Mouse (Mus musculus) lung, embryonic 14.5 days (tissue): ENCODE data around the gene Gfod1. TPM values are rescaled to one million over a fixed set of nuclear protein-coding genes. Genes with fewer than 3 reads are reported as not detected.

Experiments used
- ATAC-seq: fragments of 200-750 bp; cut with Nextera tagmentation; 2 replicates; pipeline ENCODE4 v1.8.0; 2017; ENCODE audit warnings: mild to moderate bottlenecking, moderate TSS enrichment, moderate library complexity; ENCODE audit not compliant: insufficient read depth
- DNase-seq: peaks from one replicate; pipeline ENCODE4 v3.0.0-alpha.2; 2015
- H3K27ac ChIP-seq: fragments of 300-500 bp; sonication (generic); 2 replicates; pipeline ENCODE4 v1.5.1; 2014; ENCODE audit warnings: low read depth, mild to moderate bottlenecking, moderate library complexity
- H3K27me3 ChIP-seq: fragments of 300-500 bp; sonication (generic); 2 replicates; pipeline ENCODE4 v1.6.1; 2014; ENCODE audit warnings: low read length, control low read depth; ENCODE audit not compliant: insufficient read depth
- H3K36me3 ChIP-seq: fragments of 300-500 bp; sonication (generic); 2 replicates; pipeline ENCODE4 v1.6.1; 2014; ENCODE audit warnings: control low read depth; ENCODE audit not compliant: insufficient read depth
- H3K4me1 ChIP-seq: fragments of 300-500 bp; sonication (generic); 2 replicates; pipeline ENCODE4 v1.6.1; 2014; ENCODE audit warnings: antibody characterized with exemption, control low read depth; ENCODE audit not compliant: insufficient read depth
- H3K4me2 ChIP-seq: fragments of 300-500 bp; sonication (generic); 2 replicates; pipeline ENCODE4 v1.6.1; 2014; ENCODE audit warnings: mild to moderate bottlenecking
- H3K4me3 ChIP-seq: fragments of 300-500 bp; sonication (generic); 2 replicates; pipeline ENCODE4 v1.5.1; 2014; ENCODE audit warnings: low read depth, low read length
- H3K9ac ChIP-seq: fragments of 300-500 bp; sonication (generic); 2 replicates; pipeline ENCODE4 v1.6.1; 2014
- H3K9me3 ChIP-seq: fragments of 300-500 bp; sonication (generic); 2 replicates; pipeline ENCODE4 v1.6.1; 2016; ENCODE audit warnings: low read depth, low read length, control low read depth
- CTCF ChIP-seq: IDR thresholded peaks from 2 replicates; pipeline ENCODE4 v1.5.1; 2016; ENCODE audit warnings: antibody characterized with exemption, low read depth
- WGBS: fragments of 180-500 bp; shearing (Covaris S2); extraction: QIAGEN DNeasy Blood & Tissue Kit; methylation state at CpG from one replicate; pipeline ENCODE4 v1.1.7; 2014; 5-methylcytosine and 5-hydroxymethylcytosine counted together
- polyA plus RNA-seq: library from polyadenylated mRNA; unstranded; fragments of >200 nt; fragmentation: Nextera tagmentation; extraction: Ambion mirVana; gene quantifications from 2 replicates; pipeline ENCODE4 v1.2.1, GENCODE M21; 2014

Gfod1 gene
- polyA plus RNA-seq, 1 experiment from 2014 or later, result 1.4 TPM

DNA sequence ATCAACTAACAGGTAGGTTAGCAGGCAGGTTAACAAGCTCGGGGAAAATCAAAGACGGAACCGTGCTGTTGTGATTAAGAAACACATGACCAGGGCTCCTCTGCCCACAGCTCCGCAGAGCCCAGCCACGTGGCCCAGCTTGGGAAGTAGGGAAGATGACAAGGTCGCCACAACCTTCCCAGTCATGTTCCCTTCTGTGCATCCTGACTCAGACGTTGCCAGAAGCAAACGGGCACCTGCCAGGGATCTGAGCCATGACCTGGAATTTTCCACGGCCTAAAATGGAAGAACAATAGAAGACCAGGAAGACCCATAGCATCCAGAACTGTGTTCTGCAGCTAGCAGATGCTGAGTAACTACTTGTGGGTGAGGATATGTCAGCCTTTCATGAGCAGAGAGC lies 32.5 kb downstream of the Gfod1 start:
- Histone ChIP-seq H3K27ac (no peak overlapping the region), H3K4me2 (no peak overlapping the region), H3K27me3 (no peaks in the 10 kb centered on the region), H3K4me3 (no peak overlapping the region), H3K9ac (no peak overlapping the region), H3K9me3 (no peaks in the 10 kb centered on the region), H3K4me1 (peaks cover 4% of the 10 kb centered on the region; the same call in 1 of the 2 replicates), H3K36me3 (no peaks in the 10 kb centered on the region)
- WGBS, result 69% methylated on average over 9 of the region's 9 CpGs
- ATAC-seq, result no peak
- no peak for DNase-seq
- TF ChIP-seq CTCF, result no peak

GRCm38 (mm10) chr13:43270220-43270597 lies 33.8 kb downstream of the Gfod1 start:
- Histone ChIP-seq H3K9me3 (no peaks in the 10 kb centered on the region), H3K27ac (no peak overlapping the region), H3K4me3 (no peak overlapping the region), H3K27me3 (no peaks in the 10 kb centered on the region), H3K36me3 (no peaks in the 10 kb centered on the region), H3K4me1 (peaks cover 4% of the 10 kb centered on the region; the same call in 1 of the 2 replicates), H3K4me2 (no peak overlapping the region), H3K9ac (no peak overlapping the region)
- peak; percentile 35 for DNase-seq
- TF ChIP-seq CTCF, result no peak
- ATAC-seq, result peak; percentile 11; the same call in 1 of the 2 replicates
- WGBS, result 62% methylated on average over 10 of the region's 10 CpGs

- WGBS, result 21% methylated on average over 4 of the region's 4 CpGs
- TF ChIP-seq CTCF, result no peak
- peak; percentile 17; the same call in 1 of the 2 replicates for ATAC-seq
- Histone ChIP-seq H3K27me3 (no peaks in the 10 kb centered on the region), H3K9me3 (no peaks in the 10 kb centered on the region), H3K36me3 (no peaks in the 10 kb centered on the region), H3K9ac (no peak overlapping the region), H3K4me2 (no peak overlapping the region), H3K4me1 (peaks cover 4% of the 10 kb centered on the region; the same call in 1 of the 2 replicates), H3K27ac (no peak overlapping the region), H3K4me3 (no peak overlapping the region)
- no peak for DNase-seq
These were observed 34.3 kb downstream of the Gfod1 start for GRCm38 (mm10) chr13:43269460-43270219.

GRCm38 (mm10) chr13:43268539-43269327 lies 35.2 kb downstream of the Gfod1 start:
- ATAC-seq (no peak), DNase-seq (no peak)
- Histone ChIP-seq H3K9me3 (no peaks in the 10 kb centered on the region), H3K4me3 (no peak overlapping the region), H3K4me2 (no peak overlapping the region), H3K27ac (no peak overlapping the region), H3K27me3 (no peaks in the 10 kb centered on the region), H3K36me3 (no peaks in the 10 kb centered on the region), H3K4me1 (peaks cover 4% of the 10 kb centered on the region; the same call in 1 of the 2 replicates), H3K9ac (no peak overlapping the region)
- WGBS, result 38% methylated on average over 12 of the region's 12 CpGs
- no peak for TF ChIP-seq CTCF

- Histone ChIP-seq H3K9ac (no peak overlapping the region), H3K4me3 (no peak overlapping the region), H3K9me3 (no peaks in the 10 kb centered on the region), H3K27ac (no peak overlapping the region), H3K4me2 (no peak overlapping the region), H3K4me1 (peaks cover 4% of the 10 kb centered on the region; the same call in 1 of the 2 replicates), H3K36me3 (no peaks in the 10 kb centered on the region), H3K27me3 (no peaks in the 10 kb centered on the region)
- DNase-seq (no peak), ATAC-seq (no peak)
- TF ChIP-seq CTCF, result no peak
- WGBS, result 83% methylated on average over 2 of the region's 2 CpGs
These were observed 36.1 kb downstream of the Gfod1 start for GRCm38 (mm10) chr13:43267902-43268301.

- Histone ChIP-seq H3K27me3 (no peaks in the 10 kb centered on the region), H3K4me3 (no peak overlapping the region), H3K4me1 (peaks cover 4% of the 10 kb centered on the region; the same call in 1 of the 2 replicates), H3K9ac (no peak overlapping the region), H3K27ac (no peak overlapping the region), H3K36me3 (no peaks in the 10 kb centered on the region), H3K9me3 (no peaks in the 10 kb centered on the region), H3K4me2 (no peak overlapping the region)
- 86% methylated on average over 3 of the region's 3 CpGs for WGBS
- DNase-seq (no peak), ATAC-seq (no peak)
- no peak for TF ChIP-seq CTCF
These were observed 36.8 kb downstream of the Gfod1 start for GRCm38 (mm10) chr13:43267216-43267615.

GRCm38 (mm10) chr13:43266333-43266732 lies 37.6 kb downstream of the Gfod1 start:
- ATAC-seq, result no peak
- DNase-seq, result no peak
- no peaks in the 10 kb centered on the region for H3K36me3 ChIP-seq
- no peak for TF ChIP-seq CTCF
- H3K4me2 ChIP-seq, result no peak overlapping the region
- H3K9me3 ChIP-seq, result no peaks in the 10 kb centered on the region
- H3K4me1 ChIP-seq, result peaks cover 4% of the 10 kb centered on the region; the same call in 1 of the 2 replicates
- no peaks in the 10 kb centered on the region for H3K27me3 ChIP-seq
- H3K27ac ChIP-seq, result no peak overlapping the region
- WGBS, result 89% methylated on average over 10 of the region's 10 CpGs
- H3K9ac ChIP-seq, result no peak overlapping the region
- no peak overlapping the region for H3K4me3 ChIP-seq
